Mouse (Mus musculus): ENCODE data around the gene Ears2. TPM values are rescaled to one million over a fixed set of nuclear protein-coding genes. Genes with fewer than 3 reads are reported as not detected.

The Ears2 gene
- polyA plus RNA-seq, 1 experiment from 2014 or later = 16.5 TPM

GRCm38 (mm10) chr7:122045181-122045634 lies 21.9 kb downstream of the Ears2 start:
- 49% methylated on average over 4 of the region's 4 CpGs for WGBS
- Histone ChIP-seq H3K4me3 (ENCODE audit: low read depth, low read length) (no peak overlapping the region), H3K36me3 (ENCODE audit: insufficient read depth) (peaks cover 18% of the 10 kb centered on the region), H3K27me3 (ENCODE audit: insufficient read depth, low read length) (no peaks in the 10 kb centered on the region), H3K4me2 (no peak overlapping the region), H3K9me3 (ENCODE audit: low read depth, low read length) (no peaks in the 10 kb centered on the region), H3K4me1 (ENCODE audit: insufficient read depth) (no peaks in the 10 kb centered on the region), H3K9ac (no peak overlapping the region), H3K27ac (ENCODE audit: low read depth) (peak overlapping the region; percentile 58; the same call in 1 of the 2 replicates)
- DNase-seq = peak; percentile 73
- peak; percentile 93 for ATAC-seq (ENCODE audit: insufficient read depth)
- no peak for TF ChIP-seq CTCF (IDR thresholded peaks at IDR 0.05; ENCODE audit: low read depth)

GRCm38 (mm10) chr7:122044106-122044505 lies 23.0 kb downstream of the Ears2 start:
- no peak overlapping the region; the same call in 1 of the 2 replicates for H3K27ac ChIP-seq (ENCODE audit: low read depth)
- H3K36me3 ChIP-seq (ENCODE audit: insufficient read depth) = peaks cover 25% of the 10 kb centered on the region
- no peaks in the 10 kb centered on the region for H3K27me3 ChIP-seq (ENCODE audit: insufficient read depth, low read length)
- TF ChIP-seq CTCF (IDR thresholded peaks at IDR 0.05; ENCODE audit: low read depth) = no peak
- H3K4me1 ChIP-seq (ENCODE audit: insufficient read depth) = no peaks in the 10 kb centered on the region
- H3K4me2 ChIP-seq = no peak overlapping the region
- DNase-seq = no peak
- H3K9ac ChIP-seq = no peak overlapping the region
- H3K4me3 ChIP-seq (ENCODE audit: low read depth, low read length) = no peak overlapping the region
- WGBS = 77% methylated on average over 8 of the region's 8 CpGs
- H3K9me3 ChIP-seq (ENCODE audit: low read depth, low read length) = no peaks in the 10 kb centered on the region
- no peak for ATAC-seq (ENCODE audit: insufficient read depth)

- Histone ChIP-seq H3K27me3 (ENCODE audit: insufficient read depth, low read length) (no peaks in the 10 kb centered on the region), H3K4me2 (no peak overlapping the region), H3K9me3 (ENCODE audit: low read depth, low read length) (no peaks in the 10 kb centered on the region), H3K9ac (no peak overlapping the region), H3K4me1 (ENCODE audit: insufficient read depth) (no peaks in the 10 kb centered on the region), H3K36me3 (ENCODE audit: insufficient read depth) (peaks cover 14% of the 10 kb centered on the region), H3K27ac (ENCODE audit: low read depth) (no peak overlapping the region), H3K4me3 (ENCODE audit: low read depth, low read length) (no peak overlapping the region)
- peak; percentile 44; the same call in 1 of the 2 replicates for TF ChIP-seq CTCF (IDR thresholded peaks at IDR 0.05; ENCODE audit: low read depth)
- 38% methylated on average over 2 of the region's 2 CpGs for WGBS
- ATAC-seq (ENCODE audit: insufficient read depth) = no peak
- DNase-seq = peak; percentile 40
These were observed 32.7 kb downstream of the Ears2 start for GRCm38 (mm10) chr7:122034348-122034747.

- Histone ChIP-seq H3K9me3 (ENCODE audit: low read depth, low read length) (no peaks in the 10 kb centered on the region), H3K4me1 (ENCODE audit: insufficient read depth) (no peaks in the 10 kb centered on the region), H3K27ac (ENCODE audit: low read depth) (no peak overlapping the region), H3K36me3 (ENCODE audit: insufficient read depth) (peaks cover 5% of the 10 kb centered on the region; the same call in 1 of the 2 replicates), H3K27me3 (ENCODE audit: insufficient read depth, low read length) (no peaks in the 10 kb centered on the region), H3K4me2 (no peak overlapping the region), H3K9ac (no peak overlapping the region), H3K4me3 (ENCODE audit: low read depth, low read length) (no peak overlapping the region)
- DNase-seq (no peak), ATAC-seq (ENCODE audit: insufficient read depth) (no peak)
- 50% methylated on average over 3 of the region's 3 CpGs for WGBS
- TF ChIP-seq CTCF (IDR thresholded peaks at IDR 0.05; ENCODE audit: low read depth) = no peak
These were observed 33.7 kb downstream of the Ears2 start for GRCm38 (mm10) chr7:122033371-122033770.

GRCm38 (mm10) chr7:122022131-122022530 lies 44.9 kb downstream of the Ears2 start:
- Histone ChIP-seq H3K36me3 (ENCODE audit: insufficient read depth) (peaks cover 3% of the 10 kb centered on the region; the same call in 1 of the 2 replicates), H3K27me3 (ENCODE audit: insufficient read depth, low read length) (no peaks in the 10 kb centered on the region), H3K4me1 (ENCODE audit: insufficient read depth) (peaks cover 18% of the 10 kb centered on the region), H3K4me3 (ENCODE audit: low read depth, low read length) (no peak overlapping the region), H3K4me2 (no peak overlapping the region), H3K27ac (ENCODE audit: low read depth) (no peak overlapping the region), H3K9me3 (ENCODE audit: low read depth, low read length) (no peaks in the 10 kb centered on the region), H3K9ac (no peak overlapping the region)
- no peak for ATAC-seq (ENCODE audit: insufficient read depth)
- TF ChIP-seq CTCF (IDR thresholded peaks at IDR 0.05; ENCODE audit: low read depth) = no peak
- WGBS = 98% methylated on average over 2 of the region's 2 CpGs
- DNase-seq = no peak

GRCm38 (mm10) chr7:122020667-122021354 lies 46.3 kb downstream of the Ears2 start, which contains the start of gene Gga2:
Gene Gga2, minus strand, starts transcription at chr7:122021222.
- Histone ChIP-seq H3K9me3 (ENCODE audit: low read depth, low read length) (no peaks in the 10 kb centered on the region), H3K36me3 (ENCODE audit: insufficient read depth) (peaks cover 3% of the 10 kb centered on the region; the same call in 1 of the 2 replicates), H3K9ac (peak within 1 kb of the TSS; percentile 77), H3K4me3 (ENCODE audit: low read depth, low read length) (peak within 1 kb of the TSS; percentile 80), H3K4me1 (ENCODE audit: insufficient read depth) (peaks cover 23% of the 10 kb centered on the region), H3K27ac (ENCODE audit: low read depth) (peak within 1 kb of the TSS; percentile 82), H3K27me3 (ENCODE audit: insufficient read depth, low read length) (no peaks in the 10 kb centered on the region), H3K4me2 (peak within 1 kb of the TSS; percentile 82)
- DNase-seq (peak; percentile 95), ATAC-seq (ENCODE audit: insufficient read depth) (peak; percentile 91)
- WGBS = under 1% methylated on average over 50 of the region's 50 CpGs
- no peak for TF ChIP-seq CTCF (IDR thresholded peaks at IDR 0.05; ENCODE audit: low read depth)

- Histone ChIP-seq H3K27me3 (ENCODE audit: insufficient read depth, low read length) (no peaks in the 10 kb centered on the region), H3K9ac (peak overlapping the region; percentile 77), H3K4me2 (peak overlapping the region; percentile 82), H3K9me3 (ENCODE audit: low read depth, low read length) (no peaks in the 10 kb centered on the region), H3K27ac (ENCODE audit: low read depth) (peak overlapping the region; percentile 82), H3K4me3 (ENCODE audit: low read depth, low read length) (peak overlapping the region; percentile 80), H3K4me1 (ENCODE audit: insufficient read depth) (peaks cover 27% of the 10 kb centered on the region), H3K36me3 (ENCODE audit: insufficient read depth) (peaks cover 3% of the 10 kb centered on the region; the same call in 1 of the 2 replicates)
- 2% methylated on average over 6 of the region's 6 CpGs for WGBS
- no peak for TF ChIP-seq CTCF (IDR thresholded peaks at IDR 0.05; ENCODE audit: low read depth)
- DNase-seq = peak; percentile 54
- peak; percentile 32; the same call in 1 of the 2 replicates for ATAC-seq (ENCODE audit: insufficient read depth)
These were observed 46.8 kb downstream of the Ears2 start for GRCm38 (mm10) chr7:122020273-122020666.
